Mouse (Mus musculus): ENCODE results near the gene Srp9.

- TF ChIP-seq CTCF (conservative IDR thresholded peaks at IDR 0.05; ENCODE audit: low read length) (no peak), POU5F1 (IDR thresholded peaks at IDR 0.05; ENCODE audit: borderline replicate concordance, low read length) (no peak)
These were observed 25.5 kb upstream of the Srp9 start for GRCm38 (mm10) chr1:182099062-182099461.
